Comparison of ENCODE assay signal across 8 mouse cellular contexts in genomic region chr17:63863647-63864149, GRCm38 (mm10). TPM values are rescaled to one million over a fixed set of nuclear protein-coding genes. Genes with fewer than 3 reads are reported as not detected.
DNase-seq lines count a peak whose midpoint lies in the region; ATAC-seq and TF ChIP-seq lines count a peak whose summit lies in the region.

Gene A930002H24Rik, minus strand, starts transcription at chr17:63863791.

- peak; percentile 44; the same call in 1 of the 2 replicates for TF ChIP-seq POLR2A in CH12.LX (IDR thresholded peaks at IDR 0.05; ENCODE audit: low read depth, low read length)

- in situ Hi-C loops in CH12.LX (cut with MboI; ENCODE audit: low pct_ligation_motif_present, low pct_unique_long_range_greater_than_20kb, low sequenced_read_pairs) = no loop called here

- no peak for TF ChIP-seq EP300 in CH12.LX (IDR thresholded peaks at IDR 0.05; ENCODE audit: low read length)
- TF ChIP-seq EP300 in liver, postnatal 0 days (IDR thresholded peaks at IDR 0.05; ENCODE audit: low read depth) = no peak; the same call in 1 of the 2 replicates

- H3K4me2 ChIP-seq in CH12.LX (ENCODE audit: insufficient read depth, low read depth, poor library complexity, severe bottlenecking) = peak within 1 kb of the TSS; percentile 94
- H3K4me2 ChIP-seq in forebrain, embryonic 12.5 days = peak within 1 kb of the TSS; percentile 90
- H3K4me2 ChIP-seq in liver, postnatal 0 days (ENCODE audit: low read depth, low read length) = peak within 1 kb of the TSS; percentile 93
- peak within 1 kb of the TSS; percentile 85 for H3K4me2 ChIP-seq in neural tube, embryonic 14.5 days (ENCODE audit: low read depth, low read length)

- under 1% methylated on average over 50 of the region's 55 CpGs for WGBS in forebrain, embryonic 12.5 days
- WGBS in large intestine, adult 2 months = under 1% methylated on average over 55 of the region's 55 CpGs
- WGBS in liver, postnatal 0 days (ENCODE audit: insufficient replicate concordance) = under 1% methylated on average over 50 of the region's 55 CpGs
- WGBS in neural tube, embryonic 14.5 days = under 1% methylated on average over 54 of the region's 55 CpGs

- no peaks in the 10 kb centered on the region for H3K79me2 ChIP-seq in CH12.LX (replicated peaks; ENCODE audit: control insufficient read depth, extremely low read depth, insufficient read depth, poor library complexity, severe bottlenecking)

- peaks cover 5% of the 10 kb centered on the region for H3K9me3 ChIP-seq in CH12.LX (replicated peaks; ENCODE audit: low read length)
- no peaks in the 10 kb centered on the region for H3K9me3 ChIP-seq in forebrain, embryonic 12.5 days
- no peaks in the 10 kb centered on the region for H3K9me3 ChIP-seq in liver, postnatal 0 days (ENCODE audit: low read length)
- no peaks in the 10 kb centered on the region for H3K9me3 ChIP-seq in neural tube, embryonic 14.5 days (ENCODE audit: control insufficient read depth, low read length)

- no peak for TF ChIP-seq CTCF in CH12.LX (conservative IDR thresholded peaks at IDR 0.05 in 1 of 2, IDR thresholded peaks at IDR 0.05 in 1 of 2; ENCODE audit: low read depth in 2 of 2, low read length in 2 of 2)
- peak; percentile 17; the same call in 1 of the 2 replicates for TF ChIP-seq CTCF in liver, postnatal 0 days (IDR thresholded peaks at IDR 0.05; ENCODE audit: low read depth)

- peak; percentile 93 for DNase-seq in CH12.LX (ENCODE audit: extremely low read depth)
- peak; percentile 95 for DNase-seq in c-Kit-positive CD71-positive TER-119-negative erythroid progenitor cells, embryonic 14.5 days (ENCODE audit: low read depth)
- peak; percentile 99 for DNase-seq in heart, postnatal 10 days
- DNase-seq in large intestine, adult 2 months (ENCODE audit: low read depth, low spot score) = peak; percentile 91
- peak; percentile 98 for DNase-seq in liver, postnatal 0 days
- peak; percentile 99 for DNase-seq in testis, postnatal 10 days (ENCODE audit: low spot score)

- peak within 1 kb of the TSS; percentile 54 for H3K9ac ChIP-seq in CH12.LX (ENCODE audit: insufficient read depth, low read depth)
- H3K9ac ChIP-seq in forebrain, embryonic 12.5 days = peak within 1 kb of the TSS; percentile 86
- H3K9ac ChIP-seq in liver, postnatal 0 days (replicated peaks) = peak within 1 kb of the TSS; percentile 76
- peak within 1 kb of the TSS; percentile 95 for H3K9ac ChIP-seq in neural tube, embryonic 14.5 days (replicated peaks; ENCODE audit: low read depth, low read length)

- intact Hi-C loops in heart, postnatal 10 days (cut with DNase I) = loop anchor here (5.0 to 10.0 kb wide), 2 partner anchors 471 to 739 kb away; partner anchors contain the start of genes Man2a1 and Pja2

- peak; percentile 100 for ATAC-seq in forebrain, embryonic 12.5 days (ENCODE audit: low FRiP score)
- peak; percentile 99 for ATAC-seq in liver, postnatal 0 days
- peak; percentile 99 for ATAC-seq in neural tube, embryonic 14.5 days (ENCODE audit: low read depth)

- peaks cover 45% of the 10 kb centered on the region for H3K27me3 ChIP-seq in CH12.LX (replicated peaks)
- H3K27me3 ChIP-seq in forebrain, embryonic 12.5 days = 0 out of 2 replicates have a peak, but pooled peaks cover 6% of the 10 kb centered on the region
- no peaks in the 10 kb centered on the region for H3K27me3 ChIP-seq in liver, postnatal 0 days (ENCODE audit: insufficient read depth, low read length)
- H3K27me3 ChIP-seq in neural tube, embryonic 14.5 days (ENCODE audit: control insufficient read depth, insufficient read depth, low read length) = no peaks in the 10 kb centered on the region

- H3K27ac ChIP-seq in CH12.LX (ENCODE audit: insufficient read depth, low read depth) = no peak within 1 kb of the TSS
- peak within 1 kb of the TSS; percentile 86 for H3K27ac ChIP-seq in forebrain, embryonic 12.5 days
- H3K27ac ChIP-seq in liver, postnatal 0 days (ENCODE audit: low read depth) = peak within 1 kb of the TSS; percentile 84
- H3K27ac ChIP-seq in neural tube, embryonic 14.5 days (ENCODE audit: low read depth, low read length) = peak within 1 kb of the TSS; percentile 95

- TF ChIP-seq RAD21 in CH12.LX (IDR thresholded peaks at IDR 0.05; ENCODE audit: low read depth, low read length) = no peak

- dilution Hi-C loops in CH12.LX (cut with MboI; ENCODE audit: extremely low pct_ligation_motif_present, extremely low pct_unique_long_range_greater_than_20kb, low sequenced_read_pairs) = no loop called here

- peaks cover 2 to 20% of the 10 kb centered on the region in 2 experiments; a peak in 2 of 4 replicates for H3K4me1 ChIP-seq in CH12.LX (ENCODE audit: control insufficient read depth in 1 of 2, insufficient read depth in 2 of 2)
- peaks cover 16% of the 10 kb centered on the region for H3K4me1 ChIP-seq in forebrain, embryonic 12.5 days
- peaks cover 16% of the 10 kb centered on the region for H3K4me1 ChIP-seq in liver, postnatal 0 days (ENCODE audit: insufficient read depth)
- peaks cover 3% of the 10 kb centered on the region; the same call in 1 of the 2 replicates for H3K4me1 ChIP-seq in neural tube, embryonic 14.5 days (ENCODE audit: control insufficient read depth, insufficient read depth, low read length)

- H3K36me3 ChIP-seq in CH12.LX (replicated peaks in 1 of 2; ENCODE audit: control insufficient read depth in 1 of 2, insufficient read depth in 1 of 2, low read length in 1 of 2) = no peaks in the 10 kb centered on the region
- no peaks in the 10 kb centered on the region for H3K36me3 ChIP-seq in forebrain, embryonic 12.5 days (replicated peaks)
- H3K36me3 ChIP-seq in liver, postnatal 0 days (replicated peaks; ENCODE audit: insufficient read depth, low read length) = no peaks in the 10 kb centered on the region
- H3K36me3 ChIP-seq in neural tube, embryonic 14.5 days (ENCODE audit: control insufficient read depth, insufficient read depth, low read length) = no peaks in the 10 kb centered on the region

- peak within 1 kb of the TSS; percentile 63 to 77 (median 64) for H3K4me3 ChIP-seq in CH12.LX (replicated peaks in 1 of 3; ENCODE audit: low read depth in 2 of 3, low read length in 2 of 3, poor library complexity in 1 of 3)
- peak within 1 kb of the TSS; percentile 90 for H3K4me3 ChIP-seq in forebrain, embryonic 12.5 days (replicated peaks)
- peak within 1 kb of the TSS; percentile 79 for H3K4me3 ChIP-seq in liver, postnatal 0 days (ENCODE audit: low read depth, low read length)
- peak within 1 kb of the TSS; percentile 95 for H3K4me3 ChIP-seq in neural tube, embryonic 14.5 days (ENCODE audit: low read depth, low read length)

TF ChIP-seq in CH12.LX, 34 proteins besides CTCF, POLR2A, EP300 and RAD21:
- TF ChIP-seq NELFE (IDR thresholded peaks at IDR 0.05; ENCODE audit: low read depth, low read length) = no peak
- no peak for TF ChIP-seq PAX5 (IDR thresholded peaks at IDR 0.05; ENCODE audit: low read length)
- TF ChIP-seq UBTF (IDR thresholded peaks at IDR 0.05; ENCODE audit: low read depth, low read length) = no peak
- no peak for TF ChIP-seq HCFC1 (IDR thresholded peaks at IDR 0.05; ENCODE audit: low read depth, low read length)
- no peak for TF ChIP-seq ELF1 (IDR thresholded peaks at IDR 0.05; ENCODE audit: low read depth, low read length)
- TF ChIP-seq USF1 (IDR thresholded peaks at IDR 0.05; ENCODE audit: low read depth, low read length) = peak; percentile 86
- peak; percentile 66 for TF ChIP-seq USF2 (conservative IDR thresholded peaks at IDR 0.05; ENCODE audit: low read depth, low read length)
- no peak for TF ChIP-seq ZMIZ1 (IDR thresholded peaks at IDR 0.05; ENCODE audit: low read depth, low read length)
- no peak for TF ChIP-seq ETS1 (conservative IDR thresholded peaks at IDR 0.05; ENCODE audit: low read depth, low read length)
- TF ChIP-seq MAZ (IDR thresholded peaks at IDR 0.05; ENCODE audit: low read depth, low read length) = no peak
- no peak for TF ChIP-seq MEF2A (IDR thresholded peaks at IDR 0.05; ENCODE audit: borderline replicate concordance, low read depth, low read length)
- TF ChIP-seq MAX (IDR thresholded peaks at IDR 0.05; ENCODE audit: low read length) = peak; percentile 91
- TF ChIP-seq BHLHE40 (IDR thresholded peaks at IDR 0.05; ENCODE audit: low read depth, low read length) = peak; percentile 44
- no peak for TF ChIP-seq MAFK (IDR thresholded peaks at IDR 0.05; ENCODE audit: insufficient replicate concordance, low read length)
- TF ChIP-seq POLR2AphosphoS2 (IDR thresholded peaks at IDR 0.05; ENCODE audit: low read depth, low read length) = no peak
- no peak for TF ChIP-seq NRF1 (IDR thresholded peaks at IDR 0.05; ENCODE audit: low read depth, low read length)
- TF ChIP-seq CHD2 (IDR thresholded peaks at IDR 0.05; ENCODE audit: low read length) = peak; percentile 90
- TF ChIP-seq SMC3 (IDR thresholded peaks at IDR 0.05; ENCODE audit: low read depth, low read length) = no peak
- TF ChIP-seq SIN3A (IDR thresholded peaks at IDR 0.05; ENCODE audit: low read length) = no peak
- TF ChIP-seq RCOR1 (conservative IDR thresholded peaks at IDR 0.05; ENCODE audit: low read depth, low read length) = no peak
- TF ChIP-seq E2F4 (IDR thresholded peaks at IDR 0.05; ENCODE audit: insufficient replicate concordance, low read depth, low read length) = no peak
- TF ChIP-seq CHD1 (IDR thresholded peaks at IDR 0.05; ENCODE audit: low read depth, low read length) = no peak
- no peak for TF ChIP-seq TBP (conservative IDR thresholded peaks at IDR 0.05; ENCODE audit: low read depth, low read length)
- no peak for TF ChIP-seq TCF12 (IDR thresholded peaks at IDR 0.05; ENCODE audit: low read depth, low read length)

RNA-seq across cellular contexts. Expression of gene A930002H24Rik, which starts in this region (rescaled TPM):
- total RNA-seq in CH12.LX (2012; rRNA removed) (not detected in 2 replicates), CH12.LX (2014; rRNA removed) (not detected in 2 replicates)
- not detected in 2 replicates for polyA plus RNA-seq in CH12.LX (2012; ENCODE audit: insufficient read length, low read depth)
- 1.7 and 2.2 TPM in 2 replicates for polyA plus RNA-seq in forebrain, embryonic 12.5 days (2016; fragmentation: Nextera tagmentation; extraction: Ambion mirVana)
- 1 to 10 TPM; 1.2 to 1.4 TPM for total RNA-seq in heart, postnatal 10 days (2021)
- polyA plus RNA-seq in large intestine, adult 2 months (2012; rRNA removed) = 0.61 TPM in 1 of 2 replicates, not detected in the other
- 1.1 and 1.7 TPM in 2 replicates for polyA plus RNA-seq in liver, postnatal 0 days (2015; fragmentation: Nextera tagmentation; extraction: Ambion mirVana)
- 3.0 and 4.2 TPM in 2 replicates for polyA plus RNA-seq in neural tube, embryonic 14.5 days (2014; fragmentation: Nextera tagmentation; extraction: Ambion mirVana)

Comparison
In these comparisons a context has a peak if more than half of its experiments do, and no peak if none do; other contexts are left out.
1. Peak in DNase-seq, H3K4me3 ChIP-seq, H3K9ac ChIP-seq and H3K4me2 ChIP-seq in CH12.LX; RNA of the gene not detected or under 1 TPM.
2. Peak in DNase-seq in large intestine, adult 2 months; RNA of the gene not detected or under 1 TPM.